Mouse (Mus musculus) activated CD4-positive, CD25-positive, alpha-beta regulatory T cell (primary cell): ENCODE data around the gene Gm340. TPM values are rescaled to one million over a fixed set of nuclear protein-coding genes. Genes with fewer than 3 reads are reported as not detected.

Experiments used
- polyA plus RNA-seq, 2 experiments: library from polyadenylated mRNA; unstranded; fragments of 100-300 nt; shearing (Covaris generic); gene quantifications; one replicate each; pipeline ENCODE4 v1.2.1; 2017

Gene Gm340
- polyA plus RNA-seq = 1 to 10 TPM; 2.9 to 3.1 TPM

GRCm38 (mm10) chr19:41581706-41582420, at the start of gene Gm340:
TSS of gene Gm340 (plus strand) at chr19:41582370.

Other genes with a start within 250 kb of the Gm340 start
- 10 to 100 TPM in 1 of 2 experiments, 1 to 10 TPM in 1; 4.4 to 14.5 TPM for gene Pik3ap1, start 197.3 kb upstream of the Gm340 start, polyA plus RNA-seq
- gene Lcor, start 99.7 kb upstream of the Gm340 start, polyA plus RNA-seq = 10 to 100 TPM in 1 of 2 experiments, 1 to 10 TPM in 1; 8.3 to 10.2 TPM
- gene Slit1, start 161.3 kb downstream of the Gm340 start, polyA plus RNA-seq = under 1 TPM in 1 of 2 experiments, not detected in 1; 0.41 TPM
- gene Arhgap19, start 219.7 kb downstream of the Gm340 start, polyA plus RNA-seq = 1 to 10 TPM; 4.3 to 4.6 TPM
- 1 to 10 TPM; 2.4 to 5.7 TPM for gene Frat1, start 247.6 kb downstream of the Gm340 start, polyA plus RNA-seq